Mouse (Mus musculus) forebrain, embryonic 11.5 days (tissue): ENCODE data around the gene Igfals. TPM values are rescaled to one million over a fixed set of nuclear protein-coding genes. Genes with fewer than 3 reads are reported as not detected.

ENCODE experiments used
- ATAC-seq: fragments of 200-750 bp; cut with Nextera tagmentation; replicated peaks from 2 replicates; pipeline ENCODE4 v1.8.0; 2017; ENCODE audit warnings: moderate TSS enrichment; ENCODE audit not compliant: low FRiP score
- DNase-seq: peaks from one replicate; pipeline ENCODE4 v3.0.0-alpha.2; 2017; ENCODE audit warnings: low spot score
- H3K27ac ChIP-seq: fragments of 300-500 bp; sonication (generic); 2 replicates; pipeline ENCODE4 v1.5.1; 2014; ENCODE audit warnings: low read depth, low read length
- H3K27me3 ChIP-seq: fragments of 300-500 bp; sonication (generic); 2 replicates; pipeline ENCODE4 v1.6.1; 2014; ENCODE audit warnings: mild to moderate bottlenecking, low read length, mixed read lengths; ENCODE audit not compliant: control insufficient read depth, insufficient read depth
- H3K36me3 ChIP-seq: fragments of 300-500 bp; sonication (generic); 2 replicates; pipeline ENCODE4 v1.6.1; 2014; ENCODE audit warnings: mild to moderate bottlenecking, low read length, moderate library complexity, mixed read lengths; ENCODE audit not compliant: control insufficient read depth, insufficient read depth
- H3K4me1 ChIP-seq: fragments of 300-500 bp; sonication (generic); replicated peaks from 2 replicates; pipeline ENCODE4 v1.6.1; 2014; ENCODE audit warnings: low read length, mixed read lengths; ENCODE audit not compliant: control insufficient read depth, insufficient read depth
- H3K4me2 ChIP-seq: fragments of 300-500 bp; sonication (generic); 2 replicates; pipeline ENCODE4 v1.6.1; 2014; ENCODE audit warnings: low read depth, mild to moderate bottlenecking, low read length, moderate library complexity, mixed read lengths; ENCODE audit not compliant: severe bottlenecking
- H3K4me3 ChIP-seq: fragments of 300-500 bp; sonication (generic); 2 replicates; pipeline ENCODE4 v1.5.1; 2014; ENCODE audit warnings: low read depth, low read length
- H3K9ac ChIP-seq: fragments of 300-500 bp; sonication (generic); 2 replicates; pipeline ENCODE4 v1.6.1; 2014; ENCODE audit warnings: low read length
- H3K9me3 ChIP-seq: fragments of 300-500 bp; sonication (generic); 2 replicates; pipeline ENCODE4 v1.6.1; 2016; ENCODE audit warnings: low read length, mixed read lengths; ENCODE audit not compliant: control insufficient read depth
- WGBS: fragments of 180-500 bp; shearing (Covaris S2); extraction: QIAGEN DNeasy Blood & Tissue Kit; methylation state at CpG from one replicate; pipeline ENCODE4 v1.1.7; 2014; 5-methylcytosine and 5-hydroxymethylcytosine counted together
- polyA plus RNA-seq: library from polyadenylated mRNA; unstranded; fragments of >200 nt; fragmentation: Nextera tagmentation; extraction: Ambion mirVana; gene quantifications from 2 replicates; pipeline ENCODE4 v1.2.1, GENCODE M21; 2014

Igfals gene
- polyA plus RNA-seq, 1 experiment from 2014 or later = not detected

- Histone ChIP-seq H3K9ac (peak overlapping the region; percentile 78), H3K27ac (no peak overlapping the region), H3K4me2 (peak overlapping the region; percentile 96), H3K4me3 (peak overlapping the region; percentile 87), H3K4me1 (peaks cover 11% of the 10 kb centered on the region; the same call in 1 of the 2 replicates), H3K27me3 (no peaks in the 10 kb centered on the region), H3K36me3 (peaks cover 14% of the 10 kb centered on the region; the same call in 1 of the 2 replicates), H3K9me3 (no peaks in the 10 kb centered on the region)
- DNase-seq = no peak
- 64% methylated on average over 18 of the region's 18 CpGs for WGBS
- ATAC-seq = no peak
Measured at GRCm38 (mm10) chr17:24887291-24888080, 21.7 kb downstream of the Igfals start.

- peaks cover 13% of the 10 kb centered on the region for H3K4me1 ChIP-seq
- no peak overlapping the region for H3K4me2 ChIP-seq
- no peak for DNase-seq
- no peaks in the 10 kb centered on the region for H3K27me3 ChIP-seq
- H3K27ac ChIP-seq = no peak overlapping the region
- H3K36me3 ChIP-seq = peaks cover 14% of the 10 kb centered on the region; the same call in 1 of the 2 replicates
- WGBS = 91% methylated on average over 3 of the region's 3 CpGs
- no peaks in the 10 kb centered on the region for H3K9me3 ChIP-seq
- no peak for ATAC-seq
- no peak overlapping the region for H3K4me3 ChIP-seq
- H3K9ac ChIP-seq = no peak overlapping the region
Measured at GRCm38 (mm10) chr17:24888862-24889261, 23.1 kb downstream of the Igfals start.

- Histone ChIP-seq H3K27ac (no peak overlapping the region), H3K27me3 (no peaks in the 10 kb centered on the region), H3K9ac (no peak overlapping the region), H3K4me3 (no peak overlapping the region), H3K4me1 (peaks cover 13% of the 10 kb centered on the region), H3K4me2 (no peak overlapping the region), H3K9me3 (no peaks in the 10 kb centered on the region), H3K36me3 (peaks cover 14% of the 10 kb centered on the region; the same call in 1 of the 2 replicates)
- 89% methylated on average over 19 of the region's 19 CpGs for WGBS
- ATAC-seq (no peak), DNase-seq (peak; percentile 49)
Measured at GRCm38 (mm10) chr17:24890151-24891092, 24.6 kb downstream of the Igfals start.

GRCm38 (mm10) chr17:24891321-24891720, 25.5 kb downstream of the Igfals start:
- Histone ChIP-seq H3K36me3 (peaks cover 14% of the 10 kb centered on the region; the same call in 1 of the 2 replicates), H3K4me3 (no peak overlapping the region), H3K9ac (no peak overlapping the region), H3K27ac (no peak overlapping the region), H3K4me2 (no peak overlapping the region), H3K4me1 (peaks cover 18% of the 10 kb centered on the region), H3K27me3 (no peaks in the 10 kb centered on the region), H3K9me3 (no peaks in the 10 kb centered on the region)
- WGBS = 90% methylated on average over 12 of the region's 13 CpGs
- peak; percentile 48 for DNase-seq
- ATAC-seq = no peak

- H3K36me3 ChIP-seq = peaks cover 18% of the 10 kb centered on the region; the same call in 1 of the 2 replicates
- peak; percentile 44 for DNase-seq
Measured at GRCm38 (mm10) chr17:24892785-24893184, 27.0 kb downstream of the Igfals start.

GRCm38 (mm10) chr17:24893276-24893675, 27.5 kb downstream of the Igfals start:
- WGBS = 91% methylated on average over 2 of the region's 2 CpGs
- peaks cover 18% of the 10 kb centered on the region; the same call in 1 of the 2 replicates for H3K36me3 ChIP-seq
- no peak overlapping the region for H3K27ac ChIP-seq
- ATAC-seq = no peak
- H3K9ac ChIP-seq = no peak overlapping the region
- H3K27me3 ChIP-seq = no peaks in the 10 kb centered on the region
- H3K9me3 ChIP-seq = no peaks in the 10 kb centered on the region
- DNase-seq = peak; percentile 45
- H3K4me1 ChIP-seq = peaks cover 20% of the 10 kb centered on the region
- H3K4me2 ChIP-seq = no peak overlapping the region
- H3K4me3 ChIP-seq = no peak overlapping the region

More at GRCm38 (mm10) chr17:24892785-24893184, 27.0 kb downstream of the Igfals start:
- Histone ChIP-seq H3K4me2 (no peak overlapping the region), H3K27me3 (no peaks in the 10 kb centered on the region), H3K4me1 (peaks cover 20% of the 10 kb centered on the region), H3K4me3 (no peak overlapping the region), H3K9me3 (no peaks in the 10 kb centered on the region), H3K27ac (no peak overlapping the region), H3K9ac (no peak overlapping the region)
- 89% methylated on average over 12 of the region's 12 CpGs for WGBS
- ATAC-seq = no peak

GRCm38 (mm10) chr17:24894061-24894994, 28.5 kb downstream of the Igfals start:
- WGBS = 11% methylated on average over 31 of the region's 31 CpGs
- peak overlapping the region; percentile 88 for H3K9ac ChIP-seq
- H3K36me3 ChIP-seq = peaks cover 18% of the 10 kb centered on the region

More at GRCm38 (mm10) chr17:24894061-24894994, 28.5 kb downstream of the Igfals start:
- Histone ChIP-seq H3K4me3 (peak overlapping the region; percentile 86), H3K9me3 (no peaks in the 10 kb centered on the region), H3K27me3 (no peaks in the 10 kb centered on the region), H3K27ac (peak overlapping the region; percentile 72; the same call in 1 of the 2 replicates), H3K4me2 (peak overlapping the region; percentile 98), H3K4me1 (peaks cover 20% of the 10 kb centered on the region)
- 0 out of 2 replicates have a peak, but pooled peaks have one; percentile 4 for ATAC-seq
- peak; percentile 59 for DNase-seq
